In genomic region chr5:144881670-144882399, GRCm38 (mm10) we compare ENCODE assay signal across 13 mouse cellular contexts.
DNase-seq lines count a peak whose midpoint lies in the region; ATAC-seq lines count a peak whose summit lies in the region.
"Had no signal": no experiment of that assay in that cellular context is flagged by ENCODE, and none has a peak within 500 bp of the region (broad histone marks: within the 10 kb centered on the region; RNA-seq: fewer than 3 reads in every experiment).

No protein-coding gene starts in this region.

- no peaks in the 10 kb centered on the region for H3K27me3 ChIP-seq in forebrain, embryonic 16.5 days (replicated peaks; ENCODE audit: control insufficient read depth, insufficient read depth, low read length)
- H3K27me3 ChIP-seq in forebrain, embryonic 13.5 days: no peaks in the 10 kb centered on the region
- no peaks in the 10 kb centered on the region for H3K27me3 ChIP-seq in midbrain, embryonic 13.5 days
- no peaks in the 10 kb centered on the region for H3K27me3 ChIP-seq in midbrain, embryonic 11.5 days (ENCODE audit: control insufficient read depth, insufficient read depth, low read length)

- H3K27ac ChIP-seq in forebrain, embryonic 16.5 days (ENCODE audit: low read length): no peak overlapping the region
- H3K27ac ChIP-seq in forebrain, embryonic 13.5 days: no peak overlapping the region
- no peak overlapping the region for H3K27ac ChIP-seq in midbrain, embryonic 13.5 days
- no peak overlapping the region for H3K27ac ChIP-seq in midbrain, embryonic 11.5 days (ENCODE audit: low read depth, low read length)
- H3K27ac ChIP-seq: hindbrain, embryonic 14.5 days; liver, embryonic 14.5 days had no signal

- no peak overlapping the region for H3K4me3 ChIP-seq in forebrain, embryonic 16.5 days (replicated peaks; ENCODE audit: low read length)
- H3K4me3 ChIP-seq in forebrain, embryonic 13.5 days: no peak overlapping the region
- H3K4me3 ChIP-seq in midbrain, embryonic 13.5 days (replicated peaks): no peak overlapping the region
- no peak overlapping the region for H3K4me3 ChIP-seq in midbrain, embryonic 11.5 days (ENCODE audit: low read depth, low read length)
- H3K4me3 ChIP-seq: megakaryocyte, embryonic 14.5 days had no signal

- 79% methylated on average over 14 of the region's 14 CpGs for WGBS in forebrain, embryonic 16.5 days
- WGBS in forebrain, embryonic 13.5 days: 88% methylated on average over 14 of the region's 14 CpGs
- 87% methylated on average over 14 of the region's 14 CpGs for WGBS in midbrain, embryonic 13.5 days
- WGBS in midbrain, embryonic 11.5 days: 86% methylated on average over 14 of the region's 14 CpGs

- H3K9ac ChIP-seq in forebrain, embryonic 16.5 days (replicated peaks; ENCODE audit: low read depth, low read length): no peak overlapping the region
- no peak overlapping the region for H3K9ac ChIP-seq in forebrain, embryonic 13.5 days
- H3K9ac ChIP-seq in midbrain, embryonic 13.5 days (replicated peaks): no peak overlapping the region
- H3K9ac ChIP-seq in midbrain, embryonic 11.5 days (ENCODE audit: low read length): no peak overlapping the region
- H3K9ac ChIP-seq: hindbrain, embryonic 14.5 days; liver, embryonic 14.5 days had no signal

- no peaks in the 10 kb centered on the region for H3K4me1 ChIP-seq in forebrain, embryonic 16.5 days (replicated peaks; ENCODE audit: control insufficient read depth, insufficient read depth, low read length)
- H3K4me1 ChIP-seq in forebrain, embryonic 13.5 days: no peaks in the 10 kb centered on the region
- H3K4me1 ChIP-seq in midbrain, embryonic 13.5 days (replicated peaks): no peaks in the 10 kb centered on the region
- no peaks in the 10 kb centered on the region for H3K4me1 ChIP-seq in midbrain, embryonic 11.5 days (ENCODE audit: control insufficient read depth, insufficient read depth, low read length)

- intact Hi-C loops in left cerebral cortex, postnatal 4 days (cut with DNase I): no loop called here

- peaks cover 20% of the 10 kb centered on the region for H3K36me3 ChIP-seq in forebrain, embryonic 16.5 days (ENCODE audit: control insufficient read depth, insufficient read depth)
- peaks cover 91% of the 10 kb centered on the region for H3K36me3 ChIP-seq in forebrain, embryonic 13.5 days (ENCODE audit: poor library complexity, severe bottlenecking)
- peaks cover 99% of the 10 kb centered on the region for H3K36me3 ChIP-seq in midbrain, embryonic 13.5 days
- peaks cover 11% of the 10 kb centered on the region for H3K36me3 ChIP-seq in midbrain, embryonic 11.5 days (ENCODE audit: control insufficient read depth, insufficient read depth, low read length)

- no peaks in the 10 kb centered on the region for H3K9me3 ChIP-seq in forebrain, embryonic 16.5 days (ENCODE audit: control insufficient read depth, low read length)
- H3K9me3 ChIP-seq in forebrain, embryonic 13.5 days (replicated peaks): no peaks in the 10 kb centered on the region
- no peaks in the 10 kb centered on the region for H3K9me3 ChIP-seq in midbrain, embryonic 13.5 days
- H3K9me3 ChIP-seq in midbrain, embryonic 11.5 days (ENCODE audit: control insufficient read depth, low read length): no peaks in the 10 kb centered on the region
- H3K9me3 ChIP-seq: megakaryocyte, embryonic 14.5 days had no signal

- no peak overlapping the region for H3K4me2 ChIP-seq in forebrain, embryonic 16.5 days (ENCODE audit: low read length)
- H3K4me2 ChIP-seq in forebrain, embryonic 13.5 days: no peak overlapping the region
- H3K4me2 ChIP-seq in midbrain, embryonic 13.5 days (replicated peaks): no peak overlapping the region
- no peak overlapping the region for H3K4me2 ChIP-seq in midbrain, embryonic 11.5 days
- H3K4me2 ChIP-seq: hindbrain, embryonic 14.5 days had no signal

- ATAC-seq in forebrain, embryonic 16.5 days: peak; percentile 45
- no peak for ATAC-seq in forebrain, embryonic 13.5 days
- ATAC-seq in midbrain, embryonic 13.5 days: peak; percentile 12; the same call in 1 of the 2 replicates
- no peak for ATAC-seq in midbrain, embryonic 11.5 days (ENCODE audit: low FRiP score)
- no peak for ATAC-seq in megakaryocyte progenitor cell, adult 5-6 weeks (replicated peaks; ENCODE audit: poor library complexity)
- ATAC-seq: forebrain, embryonic 14.5 days had no signal

- no peak for DNase-seq in midbrain, embryonic 11.5 days (ENCODE audit: low spot score, missing footprints)
- peak; percentile 65 to 69 for DNase-seq in cerebellum, postnatal 36 days
- peak; percentile 75 for DNase-seq in left cerebral cortex, postnatal 4 days
- DNase-seq in lung, postnatal 36 days: no peak
- DNase-seq: adrenal gland, postnatal 14 days had no signal

Comparison
In these comparisons a context has a peak if more than half of its experiments do, and no peak if none do; other contexts are left out.
1. ATAC-seq: peak in forebrain, embryonic 16.5 days (single experiment) and midbrain, embryonic 13.5 days (single experiment); none in forebrain, embryonic 13.5 days (single experiment), midbrain, embryonic 11.5 days (single experiment) and megakaryocyte progenitor cell, adult 5-6 weeks (single experiment).
2. DNase-seq: peak in cerebellum, postnatal 36 days (2 of 2) and left cerebral cortex, postnatal 4 days (single experiment); none in midbrain, embryonic 11.5 days (single experiment) and lung, postnatal 36 days (single experiment).